Mouse (Mus musculus): Measurements from ENCODE around the gene Suclg2. TPM values are rescaled to one million over a fixed set of nuclear protein-coding genes. Genes with fewer than 3 reads are reported as not detected.
"Not testable (repeated sequence)": the region's sequence is repeated elsewhere in the genome, so short reads cannot be mapped to it uniquely, and the experiment has no call there.

The Suclg2 gene
- polyA plus RNA-seq, 1 experiment from 2014 or later: 78.5 TPM

DNA sequence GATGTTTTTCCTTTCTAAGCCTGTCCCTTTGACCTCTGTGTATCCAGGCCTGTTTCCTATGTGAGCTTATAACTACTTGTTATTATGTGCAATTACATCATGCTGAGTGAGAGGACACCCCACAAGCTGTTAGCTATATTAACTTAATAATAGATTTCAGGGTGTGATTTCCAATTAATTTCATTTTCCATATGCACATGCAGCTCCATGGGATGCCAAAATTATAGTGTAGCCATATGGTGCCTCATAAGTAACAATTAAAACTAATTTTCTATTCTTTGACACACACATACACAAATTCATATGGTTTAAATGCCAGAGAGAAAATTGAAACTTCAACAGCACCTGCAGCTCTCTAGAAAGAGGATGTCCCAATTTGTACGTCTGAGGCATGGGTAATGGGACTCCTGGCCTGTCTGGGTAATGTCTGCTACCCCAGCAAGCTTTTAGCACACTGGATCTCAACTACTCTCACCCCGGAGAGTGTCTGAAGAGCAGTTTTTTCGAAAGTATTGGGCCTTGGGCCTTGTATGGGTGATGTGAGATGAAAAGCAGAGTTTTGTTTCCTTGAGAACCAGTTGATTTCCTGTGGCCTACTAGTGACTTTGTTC, 106.1 kb downstream of the Suclg2 start:
- TF ChIP-seq CTCF (IDR thresholded peaks at IDR 0.05; ENCODE audit: low read depth): no peak
- Histone ChIP-seq H3K4me3 (ENCODE audit: low read depth, low read length) (no peak overlapping the region), H3K27ac (ENCODE audit: low read depth) (no peak overlapping the region), H3K9me3 (ENCODE audit: low read depth, low read length) (no peaks in the 10 kb centered on the region), H3K27me3 (ENCODE audit: insufficient read depth, low read length) (no peaks in the 10 kb centered on the region), H3K4me1 (ENCODE audit: insufficient read depth) (no peaks in the 10 kb centered on the region), H3K9ac (no peak overlapping the region), H3K36me3 (ENCODE audit: insufficient read depth) (peaks cover 3% of the 10 kb centered on the region; the same call in 1 of the 2 replicates), H3K4me2 (no peak overlapping the region)
- DNase-seq (no peak), ATAC-seq (ENCODE audit: insufficient read depth) (no peak)
- 81% methylated on average over 3 of the region's 3 CpGs for WGBS

GRCm38 (mm10) chr6:95611059-95611458, 107.5 kb downstream of the Suclg2 start:
- no peaks in the 10 kb centered on the region for H3K4me1 ChIP-seq (ENCODE audit: insufficient read depth)
- no peak for TF ChIP-seq CTCF (IDR thresholded peaks at IDR 0.05; ENCODE audit: low read depth)
- DNase-seq: no peak
- no peak overlapping the region for H3K4me3 ChIP-seq (ENCODE audit: low read depth, low read length)
- no peaks in the 10 kb centered on the region for H3K36me3 ChIP-seq (ENCODE audit: insufficient read depth)
- WGBS: 85% methylated on average over 3 of the region's 3 CpGs
- H3K27ac ChIP-seq (ENCODE audit: low read depth): no peak overlapping the region
- no peak overlapping the region for H3K9ac ChIP-seq
- H3K9me3 ChIP-seq (ENCODE audit: low read depth, low read length): no peaks in the 10 kb centered on the region
- no peak for ATAC-seq (ENCODE audit: insufficient read depth)
- no peak overlapping the region for H3K4me2 ChIP-seq
- H3K27me3 ChIP-seq (ENCODE audit: insufficient read depth, low read length): no peaks in the 10 kb centered on the region

DNA sequence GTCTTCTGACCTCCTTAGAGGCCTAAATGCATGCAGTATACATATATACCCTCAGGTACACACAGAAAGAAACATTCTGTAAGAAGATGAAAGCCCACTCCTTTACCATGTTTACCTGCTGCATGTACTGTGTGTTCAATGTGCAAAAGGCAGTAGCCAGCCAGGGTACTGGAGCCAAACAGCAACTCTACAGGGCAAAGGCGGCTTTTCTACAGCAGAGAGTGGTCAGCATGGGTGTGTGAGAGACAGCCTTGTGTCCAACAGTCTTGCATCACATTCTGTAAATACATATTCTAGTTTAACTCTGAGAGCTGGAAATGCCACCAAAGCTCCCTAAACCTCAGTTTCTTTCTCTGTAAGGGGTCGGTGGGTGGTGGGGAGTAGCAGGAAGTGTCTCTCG, 110.5 kb downstream of the Suclg2 start:
- Histone ChIP-seq H3K4me3 (ENCODE audit: low read depth, low read length) (no peak overlapping the region), H3K27me3 (ENCODE audit: insufficient read depth, low read length) (no peaks in the 10 kb centered on the region), H3K9me3 (ENCODE audit: low read depth, low read length) (no peaks in the 10 kb centered on the region), H3K4me1 (ENCODE audit: insufficient read depth) (no peaks in the 10 kb centered on the region), H3K4me2 (no peak overlapping the region), H3K27ac (ENCODE audit: low read depth) (no peak overlapping the region), H3K9ac (no peak overlapping the region), H3K36me3 (ENCODE audit: insufficient read depth) (no peaks in the 10 kb centered on the region)
- TF ChIP-seq CTCF (IDR thresholded peaks at IDR 0.05; ENCODE audit: low read depth): no peak
- ATAC-seq (ENCODE audit: insufficient read depth) (no peak), DNase-seq (no peak)
- WGBS: 82% methylated on average over 3 of the region's 3 CpGs

DNA sequence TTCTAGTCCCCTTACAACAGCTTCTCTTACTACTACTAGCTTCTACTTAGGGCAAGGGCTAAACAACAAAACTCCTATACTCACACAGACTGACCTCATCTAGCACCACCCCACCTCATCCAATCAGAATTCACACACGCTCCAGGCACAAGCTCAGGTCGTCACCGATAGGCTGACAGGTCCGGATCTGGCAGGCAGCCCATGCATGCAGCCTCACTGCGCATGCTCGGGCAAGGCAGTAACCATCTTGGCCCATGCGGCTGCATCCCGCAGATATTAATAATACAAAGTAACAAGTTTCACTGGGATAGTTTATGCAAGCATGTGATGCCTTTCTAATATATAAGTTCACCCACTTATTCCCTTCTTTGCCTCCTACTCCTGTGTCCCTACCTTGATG, 117.9 kb downstream of the Suclg2 start:
- ATAC-seq (ENCODE audit: insufficient read depth): not testable (repeated sequence)

DNA sequence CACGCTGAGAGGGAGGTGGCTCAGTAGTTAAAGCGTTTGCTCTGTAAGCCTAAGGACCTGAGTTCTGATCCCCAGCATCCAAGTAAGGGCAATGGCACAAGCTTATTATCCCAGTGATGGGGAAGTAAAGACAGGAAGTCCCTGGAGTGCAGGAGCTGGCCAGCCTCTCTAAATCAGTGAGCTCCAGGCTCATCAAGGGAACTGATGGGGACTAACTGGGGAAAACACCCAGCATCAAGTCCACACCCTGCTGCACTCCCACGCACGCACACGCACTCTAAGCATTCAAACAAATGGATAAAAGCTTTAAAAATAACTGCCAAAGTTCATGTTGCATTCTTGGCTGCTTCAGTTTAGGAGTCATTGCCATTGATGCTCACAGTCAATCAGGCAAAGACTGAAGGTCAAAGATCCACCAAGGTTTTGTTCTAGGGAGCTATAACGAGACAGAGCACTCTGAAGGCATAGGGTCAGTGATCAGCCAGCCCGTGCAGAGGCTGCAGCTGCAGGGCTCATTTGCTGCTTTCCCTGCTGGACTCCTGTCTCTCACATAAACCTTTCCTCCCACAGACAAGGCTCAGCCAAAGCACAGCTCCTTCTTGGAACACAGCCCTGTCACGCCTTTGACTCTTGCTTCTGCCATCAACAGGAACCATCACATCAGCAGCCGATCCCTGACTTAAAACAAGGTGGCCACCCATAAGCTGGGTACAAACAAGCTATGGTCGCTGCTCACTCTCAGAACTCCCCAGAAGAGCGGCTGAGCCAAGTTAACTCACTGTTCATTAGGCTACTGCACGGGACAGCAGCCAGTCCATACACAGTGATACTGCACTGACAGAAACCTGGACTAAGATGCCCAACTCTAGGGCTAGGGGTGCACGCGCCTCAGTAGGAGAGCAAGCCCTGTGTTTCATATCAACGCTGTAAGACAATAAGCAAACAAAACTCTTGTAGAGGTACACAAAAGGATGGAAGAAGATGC, 121.5 kb downstream of the Suclg2 start:
- DNase-seq (peak; percentile 67), ATAC-seq (ENCODE audit: insufficient read depth) (peak; percentile 78)
- TF ChIP-seq CTCF (IDR thresholded peaks at IDR 0.05; ENCODE audit: low read depth): no peak
- no peak overlapping the region for H3K4me3 ChIP-seq (ENCODE audit: low read depth, low read length)
- no peak overlapping the region for H3K9ac ChIP-seq
- H3K4me1 ChIP-seq (ENCODE audit: insufficient read depth): peaks cover 5% of the 10 kb centered on the region; the same call in 1 of the 2 replicates
- peaks cover 7% of the 10 kb centered on the region; the same call in 1 of the 2 replicates for H3K36me3 ChIP-seq (ENCODE audit: insufficient read depth)
- H3K4me2 ChIP-seq: no peak overlapping the region
- H3K9me3 ChIP-seq (ENCODE audit: low read depth, low read length): no peaks in the 10 kb centered on the region
- no peaks in the 10 kb centered on the region for H3K27me3 ChIP-seq (ENCODE audit: insufficient read depth, low read length)
- no peak overlapping the region for H3K27ac ChIP-seq (ENCODE audit: low read depth)
- WGBS: 67% methylated on average over 15 of the region's 15 CpGs

More for the DNA sequence above, 117.9 kb downstream of the Suclg2 start:
- 90% methylated on average over 8 of the region's 8 CpGs for WGBS
- H3K9me3 ChIP-seq (ENCODE audit: low read depth, low read length); H3K4me1 ChIP-seq (ENCODE audit: insufficient read depth); H3K36me3 ChIP-seq (ENCODE audit: insufficient read depth); H3K27ac ChIP-seq (ENCODE audit: low read depth); H3K27me3 ChIP-seq (ENCODE audit: insufficient read depth, low read length); H3K4me3 ChIP-seq (ENCODE audit: low read depth, low read length); H3K9ac ChIP-seq; H3K4me2 ChIP-seq; DNase-seq: not testable (repeated sequence)

- ATAC-seq (ENCODE audit: insufficient read depth) (no peak), DNase-seq (no peak)
- peaks cover 7% of the 10 kb centered on the region; the same call in 1 of the 2 replicates for H3K36me3 ChIP-seq (ENCODE audit: insufficient read depth)
- no peak overlapping the region for H3K9ac ChIP-seq
- H3K27ac ChIP-seq (ENCODE audit: low read depth): no peak overlapping the region
- WGBS: 63% methylated on average over 2 of the region's 2 CpGs
- H3K4me1 ChIP-seq (ENCODE audit: insufficient read depth): peaks cover 5% of the 10 kb centered on the region; the same call in 1 of the 2 replicates
- H3K9me3 ChIP-seq (ENCODE audit: low read depth, low read length): no peaks in the 10 kb centered on the region
- no peaks in the 10 kb centered on the region for H3K27me3 ChIP-seq (ENCODE audit: insufficient read depth, low read length)
- no peak for TF ChIP-seq CTCF (IDR thresholded peaks at IDR 0.05; ENCODE audit: low read depth)
- H3K4me2 ChIP-seq: no peak overlapping the region
- H3K4me3 ChIP-seq (ENCODE audit: low read depth, low read length): no peak overlapping the region
Observed at GRCm38 (mm10) chr6:95595852-95596251, 122.7 kb downstream of the Suclg2 start.

DNA sequence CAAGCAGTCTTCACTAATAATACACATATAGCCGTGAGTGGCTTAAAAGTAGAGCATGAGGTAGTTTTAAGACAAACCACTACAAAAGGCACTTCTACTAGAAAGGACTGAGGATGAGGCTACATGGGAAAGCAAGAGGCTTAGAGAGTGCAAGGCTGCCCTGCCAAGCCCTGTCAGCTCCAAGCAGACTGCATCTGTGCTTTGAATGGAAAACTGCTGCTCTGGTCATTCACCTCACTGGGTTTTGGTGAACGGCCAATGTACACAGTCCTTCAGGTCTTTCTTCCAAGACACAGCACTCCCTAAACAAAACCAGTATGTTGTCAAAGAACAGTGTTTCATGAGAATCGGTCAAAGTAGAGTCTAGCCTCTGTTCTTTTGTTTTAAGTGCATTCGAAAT, 124.4 kb downstream of the Suclg2 start:
- TF ChIP-seq CTCF (IDR thresholded peaks at IDR 0.05; ENCODE audit: low read depth): no peak
- no peak overlapping the region for H3K4me3 ChIP-seq (ENCODE audit: low read depth, low read length)
- peak; percentile 20 for DNase-seq

More for the DNA sequence above, 124.4 kb downstream of the Suclg2 start:
- H3K27me3 ChIP-seq (ENCODE audit: insufficient read depth, low read length): no peaks in the 10 kb centered on the region
- no peak overlapping the region for H3K9ac ChIP-seq
- ATAC-seq (ENCODE audit: insufficient read depth): no peak
- H3K4me1 ChIP-seq (ENCODE audit: insufficient read depth): peaks cover 5% of the 10 kb centered on the region; the same call in 1 of the 2 replicates
- WGBS: 80% methylated on average over 4 of the region's 4 CpGs
- peaks cover 7% of the 10 kb centered on the region; the same call in 1 of the 2 replicates for H3K36me3 ChIP-seq (ENCODE audit: insufficient read depth)
- no peaks in the 10 kb centered on the region for H3K9me3 ChIP-seq (ENCODE audit: low read depth, low read length)
- H3K27ac ChIP-seq (ENCODE audit: low read depth): no peak overlapping the region
- H3K4me2 ChIP-seq: no peak overlapping the region
